Mouse (Mus musculus) heart, adult 11 months (tissue): ENCODE data around the gene Fip1l1.
A peak's percentile ranks its signal among the peaks of the same experiment; 100 is the strongest.

ENCODE experiments used
- DNase-seq: peaks from one replicate; pipeline ENCODE4 v3.0.0; 2022

The Fip1l1 gene

GRCm38 (mm10) chr5:74535240-74536021 lies at the start of gene Fip1l1:
TSS of gene Fip1l1 (plus strand) at chr5:74535449.
- DNase-seq: peak; percentile 99

GRCm38 (mm10) chr5:74492705-74493104 lies 42.5 kb upstream of the Fip1l1 start:
- no peak for DNase-seq

- peak; percentile 14 for DNase-seq
Measured at GRCm38 (mm10) chr5:74511686-74512085, 23.6 kb upstream of the Fip1l1 start.

- no peak for DNase-seq
Measured at GRCm38 (mm10) chr5:74527025-74527424, 8.2 kb upstream of the Fip1l1 start.

GRCm38 (mm10) chr5:74530785-74531184 lies 4.5 kb upstream of the Fip1l1 start:
- peak; percentile 89 for DNase-seq

GRCm38 (mm10) chr5:74531630-74532280 lies 3.5 kb upstream of the Fip1l1 start, which contains the start of gene Scfd2:
TSS of gene Scfd2 (minus strand) at chr5:74531759.
- DNase-seq: peak; percentile 100

- DNase-seq: no peak
Measured at GRCm38 (mm10) chr5:74536180-74536947, 1.1 kb downstream of the Fip1l1 start.

- no peak for DNase-seq
Measured at GRCm38 (mm10) chr5:74545606-74546005, 10.4 kb downstream of the Fip1l1 start.

- no peak for DNase-seq
Measured at GRCm38 (mm10) chr5:74549566-74549965, 14.3 kb downstream of the Fip1l1 start.

GRCm38 (mm10) chr5:74561151-74561550 lies 25.9 kb downstream of the Fip1l1 start:
- DNase-seq: no peak

- DNase-seq: no peak
Measured at GRCm38 (mm10) chr5:74571767-74572166, 36.5 kb downstream of the Fip1l1 start.

GRCm38 (mm10) chr5:74589133-74589532 lies 53.9 kb downstream of the Fip1l1 start:
- no peak for DNase-seq

GRCm38 (mm10) chr5:74591413-74591812 lies 56.2 kb downstream of the Fip1l1 start:
- no peak for DNase-seq

GRCm38 (mm10) chr5:74593147-74593546 lies 57.9 kb downstream of the Fip1l1 start:
- no peak for DNase-seq

- DNase-seq: peak; percentile 84
Measured at GRCm38 (mm10) chr5:74600010-74600409, 64.8 kb downstream of the Fip1l1 start.

GRCm38 (mm10) chr5:74601171-74601570 lies 65.9 kb downstream of the Fip1l1 start:
- peak; percentile 84 for DNase-seq

- peak; percentile 88 for DNase-seq
Measured at GRCm38 (mm10) chr5:74601965-74602364, 66.7 kb downstream of the Fip1l1 start.

- DNase-seq: peak; percentile 28
Measured at GRCm38 (mm10) chr5:74602371-74602770, 67.1 kb downstream of the Fip1l1 start.

GRCm38 (mm10) chr5:74603306-74603705 lies 68.1 kb downstream of the Fip1l1 start:
- DNase-seq: peak; percentile 52

GRCm38 (mm10) chr5:74606213-74606612 lies 71.0 kb downstream of the Fip1l1 start:
- peak; percentile 67 for DNase-seq

- DNase-seq: peak; percentile 74
Measured at GRCm38 (mm10) chr5:74610511-74610910, 75.3 kb downstream of the Fip1l1 start.

GRCm38 (mm10) chr5:74612713-74613112 lies 77.5 kb downstream of the Fip1l1 start:
- no peak for DNase-seq

- DNase-seq: peak; percentile 95
Measured at GRCm38 (mm10) chr5:74613491-74614151, 78.4 kb downstream of the Fip1l1 start.
